Mouse (Mus musculus) brain, adult 2 months (tissue): ENCODE results near the gene Tsg101.

Experiments
- DNase-seq: peaks from one replicate; pipeline ENCODE4 v3.0.0; 2011; ENCODE audit warnings: low read depth, low spot score

Gene Tsg101

DNA sequence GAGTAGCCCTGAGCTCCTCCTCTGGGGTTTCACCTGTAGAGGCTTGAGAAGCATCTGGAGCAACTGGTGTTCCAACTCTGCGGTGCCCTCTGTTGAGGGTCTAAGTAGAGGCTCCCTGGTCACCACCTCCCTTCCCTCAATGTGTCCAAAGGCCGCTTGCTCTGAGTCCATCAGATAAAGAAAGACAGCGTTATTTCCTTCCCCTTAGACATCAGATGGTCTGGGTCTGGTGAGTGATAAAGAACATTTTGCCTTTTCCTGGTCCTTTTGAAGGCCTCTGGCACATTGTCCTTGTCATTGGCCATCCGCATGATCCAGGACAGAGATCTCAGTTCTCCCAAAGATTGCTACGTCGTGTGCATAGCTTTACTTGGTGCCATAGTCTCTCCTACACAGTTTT is 42.5 kb downstream of the Tsg101 start:
- no peak for DNase-seq

DNA sequence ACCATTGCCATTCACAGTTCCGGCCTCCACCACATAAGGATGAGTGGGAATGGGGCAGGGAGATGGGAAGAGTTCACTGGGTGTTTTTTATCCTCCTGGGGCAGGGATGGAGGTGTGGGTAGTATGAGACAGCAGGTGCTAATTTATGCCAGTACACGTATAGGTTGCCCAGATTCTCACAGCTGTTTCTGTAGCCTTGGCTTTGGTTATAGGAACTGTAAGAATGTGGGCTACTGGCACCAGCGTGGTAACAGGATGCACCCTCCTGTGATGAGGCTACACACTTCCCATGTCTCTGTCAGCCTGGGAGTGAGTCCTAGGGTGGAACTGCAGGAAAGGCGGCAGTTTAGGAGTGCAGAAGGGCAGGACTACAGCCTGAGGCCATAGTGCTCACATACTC is 42.9 kb downstream of the Tsg101 start:
- DNase-seq: peak; percentile 65

DNA sequence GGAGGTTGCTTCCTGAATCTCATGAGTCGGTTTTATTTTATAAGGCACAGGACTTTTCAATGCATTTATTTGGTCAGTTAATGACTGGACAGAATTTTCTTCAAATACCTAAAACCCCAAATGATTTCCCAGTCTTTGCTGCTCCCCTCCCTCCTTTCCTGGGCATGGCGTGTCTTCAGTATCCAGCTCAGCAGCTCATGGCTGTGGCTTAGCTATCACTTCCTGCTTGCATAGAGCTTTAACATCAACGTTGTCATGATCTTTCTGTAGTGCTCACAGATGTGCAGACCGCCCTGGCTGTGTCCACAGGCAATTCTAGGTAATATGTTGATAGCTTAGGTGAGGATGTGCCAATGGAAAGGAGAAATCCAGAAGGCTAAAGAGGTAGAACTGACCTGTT is 47.8 kb downstream of the Tsg101 start:
- DNase-seq: no peak

DNA sequence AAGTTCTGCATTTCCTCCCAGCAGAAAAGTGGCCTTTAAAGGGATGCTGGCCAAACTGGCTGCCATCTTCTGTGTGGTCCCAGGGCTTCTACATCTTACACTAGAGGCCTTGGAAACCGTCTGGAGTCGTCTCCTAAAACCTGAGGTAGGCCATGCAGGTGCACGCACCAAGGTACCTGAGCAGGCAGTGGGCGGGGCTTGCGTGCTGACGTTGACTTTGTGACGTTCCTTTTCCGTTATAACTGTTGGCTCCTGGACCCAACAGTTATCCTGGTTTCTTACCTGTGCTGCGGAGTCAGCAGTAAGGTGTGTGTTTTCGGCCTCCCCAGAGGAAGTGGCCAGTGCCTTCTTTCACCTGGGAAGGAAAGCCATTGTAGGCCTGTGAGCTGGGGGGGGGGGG is 58.8 kb downstream of the Tsg101 start, which contains the start of gene Ldhc:
TSS of gene Ldhc (plus strand) at position 208 of the 400 bp plus-strand sequence.
- DNase-seq: no peak

DNA sequence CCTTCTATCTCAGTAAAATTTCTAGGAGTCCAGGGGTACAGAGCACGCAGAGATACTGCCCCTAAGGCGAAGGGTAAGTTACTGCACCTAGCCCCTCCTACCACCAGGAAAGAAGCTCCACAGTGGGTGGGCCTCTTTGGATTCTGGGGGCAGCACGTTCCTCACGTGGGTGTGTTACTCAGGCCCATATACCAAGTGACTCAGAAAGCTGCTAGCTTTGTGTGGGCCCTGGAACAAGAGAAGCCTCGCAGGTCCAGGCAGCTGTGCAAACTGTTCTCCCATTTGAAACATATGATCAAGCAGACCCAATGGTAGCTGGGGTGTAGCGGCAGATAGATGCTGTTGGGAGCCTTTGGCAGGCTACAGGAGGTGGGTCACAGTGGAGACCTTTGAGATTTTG is 60.7 kb downstream of the Tsg101 start:
- DNase-seq: peak; percentile 58

DNA sequence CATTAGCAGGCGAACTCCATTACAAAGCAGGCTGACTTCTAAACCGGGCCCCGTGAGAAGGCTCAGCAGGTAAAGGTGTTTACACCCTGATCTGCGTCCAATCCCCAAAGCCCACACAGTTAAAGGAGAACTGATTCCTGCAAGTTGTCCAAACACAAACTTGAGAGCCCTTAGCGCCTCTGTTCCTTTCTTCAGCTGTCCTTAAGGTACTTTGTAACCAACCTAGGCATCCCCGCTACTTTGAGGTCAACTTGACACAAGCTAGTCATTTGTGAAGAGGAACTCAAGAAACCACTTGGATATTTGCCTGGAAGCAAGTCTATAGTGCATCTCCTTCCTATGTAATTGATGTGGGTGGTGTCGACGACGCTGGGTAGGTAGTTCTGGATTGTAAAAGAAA is 62.3 kb downstream of the Tsg101 start:
- no peak for DNase-seq

DNA sequence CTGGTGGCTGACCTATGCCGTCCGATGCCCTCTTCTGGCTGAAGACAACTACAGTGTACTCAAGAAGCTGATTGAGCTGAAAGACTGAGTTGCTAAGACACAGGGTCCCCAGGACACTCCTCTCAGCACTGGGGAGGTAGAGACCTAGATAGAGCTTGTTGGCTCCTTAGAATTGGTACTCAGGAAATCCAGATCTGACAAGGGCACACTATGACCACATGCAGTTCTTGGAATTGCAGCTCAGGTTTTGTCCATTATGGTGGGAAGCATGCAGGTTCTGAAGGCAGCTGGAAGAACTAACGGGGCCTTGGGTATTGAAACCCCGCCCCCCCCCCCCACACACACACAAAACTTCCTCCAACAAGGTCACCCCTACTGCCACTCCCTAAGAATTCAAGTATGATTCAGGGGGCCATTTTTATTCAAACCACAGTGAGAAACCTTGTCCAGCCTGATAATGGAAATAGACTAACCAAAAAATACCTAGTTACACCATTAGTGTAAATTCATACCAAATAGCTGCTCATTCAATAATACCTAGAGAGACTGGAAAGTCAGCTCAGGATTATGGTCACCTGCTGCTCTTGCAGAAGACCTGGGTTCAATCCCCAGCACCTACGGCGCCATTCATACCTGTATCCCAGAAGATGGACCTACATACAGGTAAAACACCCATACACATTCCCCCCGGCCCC is 63.8 kb downstream of the Tsg101 start:
- no peak for DNase-seq

GRCm38 (mm10) chr7:46853365-46853764 is 66.4 kb downstream of the Tsg101 start:
- DNase-seq: no peak

DNA sequence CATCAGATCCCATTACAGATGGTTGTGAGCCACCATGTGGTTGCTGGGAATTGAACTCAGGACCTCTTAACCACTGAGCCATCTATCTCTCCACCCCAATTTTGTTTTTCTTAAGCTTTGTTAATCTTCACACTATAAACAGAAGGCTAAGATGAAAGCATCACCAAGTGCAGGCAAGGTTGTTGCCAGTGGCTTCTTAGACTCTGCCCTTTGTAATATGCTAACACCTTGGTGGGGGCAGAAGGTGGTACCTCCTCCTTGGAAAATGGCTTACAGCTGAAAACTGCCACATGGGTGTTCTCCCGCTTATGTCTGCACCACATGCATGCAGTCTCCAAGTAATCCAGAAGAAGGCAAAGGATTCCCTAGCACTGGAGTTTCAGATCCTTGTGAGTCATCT is 67.1 kb downstream of the Tsg101 start:
- no peak for DNase-seq

DNA sequence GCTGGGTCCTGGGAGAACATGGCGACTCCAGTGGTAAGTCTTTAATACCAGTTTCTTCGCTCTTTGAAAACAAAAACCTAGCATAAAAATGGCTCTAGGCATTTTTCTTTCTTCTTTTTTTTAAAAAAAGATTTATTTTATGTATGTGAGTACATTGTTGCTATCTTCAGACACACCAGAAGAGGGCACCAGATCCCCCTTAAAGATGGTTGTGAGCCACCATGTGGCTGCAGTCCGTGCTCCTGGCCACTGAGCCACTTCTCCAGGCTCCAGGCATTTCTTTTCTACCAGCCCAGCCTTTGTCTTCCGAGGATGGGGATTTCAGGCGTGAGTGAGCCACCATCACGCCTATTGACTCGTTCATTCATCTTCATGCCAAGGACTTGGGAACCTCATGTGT is 68.7 kb downstream of the Tsg101 start:
- DNase-seq: no peak

DNA sequence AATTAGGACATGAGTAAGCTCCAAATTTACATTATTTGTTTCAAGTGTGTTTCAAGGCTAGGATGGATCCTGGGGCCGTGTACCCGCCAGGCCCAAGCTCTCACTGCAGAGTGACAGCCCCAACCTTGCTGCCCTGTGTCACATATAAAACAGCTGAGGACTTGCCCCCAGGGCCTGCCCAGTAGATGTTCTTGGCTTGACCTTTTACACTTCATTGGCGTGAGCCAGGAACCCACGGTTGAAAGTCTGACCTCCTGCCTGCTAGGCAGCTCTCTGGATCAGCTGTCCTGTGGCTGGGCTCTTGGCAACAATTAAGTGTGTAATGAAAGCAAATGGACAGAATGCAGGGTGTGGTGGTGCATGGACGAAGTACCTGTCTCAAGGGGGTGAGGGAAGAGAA is 70.5 kb downstream of the Tsg101 start:
- DNase-seq: no peak

DNA sequence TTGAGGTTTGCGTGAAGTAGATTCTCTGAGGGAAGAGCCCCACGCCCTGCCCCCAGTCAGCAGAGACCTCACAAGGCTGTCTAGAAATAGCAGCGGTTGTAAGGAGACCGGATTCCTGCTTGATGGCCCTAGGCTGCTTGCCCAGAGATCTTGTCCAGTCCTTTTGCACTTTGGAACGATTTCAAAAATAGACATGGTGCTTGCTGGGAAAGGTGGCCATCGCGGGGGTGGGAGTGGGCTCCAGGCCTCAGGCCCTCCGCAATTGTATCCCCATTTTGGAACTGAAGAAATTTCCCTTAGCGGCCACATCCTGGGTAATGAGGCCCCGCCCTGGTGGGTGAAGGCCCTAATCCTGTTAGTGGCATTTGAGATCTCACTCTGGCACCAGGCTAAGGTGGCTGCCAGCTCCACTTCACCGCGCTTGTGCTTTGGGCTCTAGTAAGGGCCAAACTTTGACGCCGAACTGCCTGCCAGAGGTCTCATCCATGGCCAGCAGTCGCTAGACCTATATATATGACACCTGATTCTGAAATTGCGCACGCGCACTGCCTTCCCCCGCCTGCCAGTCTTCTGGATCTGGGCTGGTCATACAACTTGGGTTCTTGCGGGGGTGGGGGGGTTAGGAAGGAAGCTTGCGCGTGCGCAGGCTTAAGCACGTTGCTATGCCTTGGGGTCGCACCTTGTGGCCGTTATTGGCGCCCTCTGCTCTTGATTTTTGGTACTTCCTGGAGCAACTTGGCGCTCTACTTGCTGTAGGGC is 73.1 kb downstream of the Tsg101 start:
- peak; percentile 79 for DNase-seq

- DNase-seq: peak; percentile 66
Observed at GRCm38 (mm10) chr7:46845978-46846485, 73.7 kb downstream of the Tsg101 start.

DNA sequence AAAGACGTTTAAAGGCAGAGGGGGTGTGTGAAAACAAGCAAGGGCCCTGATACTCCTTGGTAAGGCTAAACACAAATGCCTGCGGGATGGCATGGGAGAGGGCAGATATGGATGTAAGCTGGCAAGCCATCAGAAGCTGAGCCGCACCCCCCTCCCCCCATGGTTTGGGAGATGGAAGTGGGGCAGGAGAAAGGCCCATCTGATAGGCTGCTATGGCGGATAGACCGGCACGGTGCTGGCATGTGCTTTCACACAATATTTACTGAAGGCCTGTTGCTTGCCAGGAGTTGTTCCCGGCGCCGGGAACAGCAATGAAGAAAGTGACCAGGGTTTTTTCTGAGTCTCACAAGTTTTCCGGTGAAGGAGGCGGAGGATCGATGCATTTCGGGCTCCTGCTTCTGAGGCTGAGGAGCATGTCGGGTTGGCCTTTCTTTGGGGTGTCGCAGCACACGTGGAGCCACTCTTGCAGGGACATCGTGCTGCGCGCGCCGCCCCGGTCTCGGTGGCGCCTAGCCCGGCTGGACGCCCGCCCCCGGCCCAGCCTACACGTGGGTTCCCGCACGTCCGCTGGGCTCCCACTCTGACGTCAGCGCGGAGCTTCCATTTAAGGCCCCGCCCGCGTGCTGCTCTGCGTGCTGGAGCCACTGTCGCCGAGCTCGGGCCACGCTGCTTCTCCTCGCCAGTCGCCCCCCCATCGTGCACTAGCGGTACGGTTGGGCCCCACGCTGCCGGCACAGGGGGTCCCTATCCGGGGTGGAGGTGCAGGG is 74.4 kb downstream of the Tsg101 start:
- DNase-seq: peak; percentile 96

- DNase-seq: no peak
Observed at GRCm38 (mm10) chr7:46843576-46843975, 76.2 kb downstream of the Tsg101 start.

GRCm38 (mm10) chr7:46842278-46842677 is 77.5 kb downstream of the Tsg101 start:
- DNase-seq: no peak

GRCm38 (mm10) chr7:46840787-46841525 is 78.8 kb downstream of the Tsg101 start, which contains the start of gene Ldha:
Gene Ldha (plus strand): TSS chr7:46841475.
- DNase-seq: no peak

DNA sequence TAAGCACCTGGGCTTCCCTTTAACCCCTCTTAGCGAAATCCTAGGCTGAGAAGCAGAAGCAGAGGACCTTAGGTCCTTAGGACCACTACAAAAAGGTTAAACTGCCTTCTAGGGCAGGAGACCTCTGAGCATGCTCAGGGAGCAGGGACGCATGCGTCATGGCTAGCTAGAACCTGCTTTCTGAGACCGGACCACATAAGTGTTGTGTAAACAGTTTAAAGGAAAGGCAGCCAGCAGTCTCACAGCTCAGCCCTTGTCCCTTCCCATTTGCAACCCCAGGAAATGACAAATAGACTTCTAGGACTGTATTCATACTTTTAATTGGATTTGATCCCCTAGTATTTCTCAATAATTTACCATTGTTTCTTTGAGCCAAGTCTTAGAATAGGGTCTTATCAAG is 79.4 kb downstream of the Tsg101 start:
- no peak for DNase-seq

GRCm38 (mm10) chr7:46839861-46840260 is 79.9 kb downstream of the Tsg101 start:
- no peak for DNase-seq

- peak; percentile 45 for DNase-seq
Observed at GRCm38 (mm10) chr7:46839446-46839845, 80.3 kb downstream of the Tsg101 start.
